In genomic region chr8:108031159-108031558, GRCm38 (mm10) we compare ENCODE assay signal across 16 mouse cellular contexts.
"Had no signal": no experiment of that assay in that cellular context is flagged by ENCODE, and none has a peak within 500 bp of the region (broad histone marks: within the 10 kb centered on the region; RNA-seq: fewer than 3 reads in every experiment).

No protein-coding gene starts in this region.

- H3K27me3 ChIP-seq: neural tube, embryonic 13.5 days; neural tube, embryonic 15.5 days; stomach, embryonic 15.5 days had no signal

- DNase-seq: retina, postnatal 1 day; right cerebral cortex, adult 18-20 months; right cerebral cortex, postnatal 14 days; right cerebral cortex, postnatal 25 days; right cerebral cortex, postnatal 4 days; spleen, adult 18-20 months; thymus, adult 18-20 months; thymus, adult 2 months; thymus, postnatal 14 days; thymus, postnatal 25 days; thymus, postnatal 36 days; thymus, postnatal 4 days had no signal

- H3K4me3 ChIP-seq: neural tube, embryonic 13.5 days; neural tube, embryonic 15.5 days; stomach, embryonic 15.5 days had no signal

- H3K36me3 ChIP-seq: neural tube, embryonic 13.5 days; neural tube, embryonic 15.5 days; stomach, embryonic 15.5 days had no signal

- H3K9me3 ChIP-seq: neural tube, embryonic 13.5 days; neural tube, embryonic 15.5 days; stomach, embryonic 15.5 days had no signal

- H3K4me2 ChIP-seq: neural tube, embryonic 13.5 days; neural tube, embryonic 15.5 days; stomach, embryonic 15.5 days had no signal

- H3K9ac ChIP-seq: neural tube, embryonic 15.5 days; stomach, embryonic 15.5 days had no signal

- H3K27ac ChIP-seq: neural tube, embryonic 13.5 days; neural tube, embryonic 15.5 days; stomach, embryonic 15.5 days; stomach, postnatal 0 days had no signal
